Mouse (Mus musculus) natural killer cell, adult 2 months (primary cell): ENCODE data around the gene Flvcr2.
A peak's percentile ranks its signal among the peaks of the same experiment; 100 is the strongest.
"Not testable (repeated sequence)": the region's sequence is repeated elsewhere in the genome, so short reads cannot be mapped to it uniquely, and the experiment has no call there.

Experiments used
- DNase-seq, 2 experiments: peaks; one replicate each; pipeline ENCODE4 v3.0.0; 2022; ENCODE audit warnings: low spot score in 2 of 2

Gene Flvcr2

GRCm38 (mm10) chr12:85745827-85746695 lies at the start of gene Flvcr2:
Gene Flvcr2 (plus strand): TSS chr12:85746539.
- DNase-seq, result peak; percentile 10 to 24

DNA sequence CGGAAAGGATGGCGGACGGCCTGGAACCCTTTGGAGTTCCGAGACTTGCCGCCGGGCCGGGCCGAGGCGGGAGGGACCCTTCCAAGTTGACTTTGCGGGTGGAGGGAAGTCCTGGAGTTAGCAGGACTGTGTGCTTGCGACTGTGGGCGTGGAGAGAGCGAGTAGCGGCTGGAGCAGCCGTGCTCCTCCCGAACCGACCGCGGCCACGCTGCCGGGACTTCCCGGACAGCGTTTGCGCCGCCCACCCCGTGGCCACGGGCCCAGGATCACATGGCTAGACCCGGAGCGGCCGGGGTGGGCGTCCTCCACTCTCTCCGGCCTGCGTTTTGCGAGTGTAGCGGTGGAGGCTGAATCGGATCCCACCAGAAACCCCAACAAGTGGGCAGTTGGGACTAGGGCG lies 48.2 kb upstream of the Flvcr2 start:
- not testable (repeated sequence) for DNase-seq

- no peak for DNase-seq
Measured at GRCm38 (mm10) chr12:85700191-85700841, 46.0 kb upstream of the Flvcr2 start.

DNA sequence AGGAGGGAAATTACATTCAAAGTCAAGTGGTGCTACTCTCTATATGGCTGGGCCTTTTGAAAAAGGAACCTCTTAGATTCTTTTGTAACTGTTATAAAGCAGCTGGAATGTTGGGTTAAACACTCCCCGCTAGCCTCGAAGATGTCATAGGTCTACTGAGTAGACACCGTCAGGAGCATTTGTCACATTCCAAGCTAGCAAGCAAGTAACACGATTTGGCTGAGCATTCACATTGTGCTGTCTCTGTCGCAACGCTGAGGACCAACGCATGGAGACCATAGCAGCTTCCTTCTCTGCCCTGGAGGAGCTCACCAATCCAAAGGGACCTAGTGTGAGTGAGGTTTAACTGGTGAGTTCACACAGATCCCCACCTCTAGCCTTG lies 45.5 kb upstream of the Flvcr2 start:
- DNase-seq, result no peak

GRCm38 (mm10) chr12:85702166-85703055 lies 43.9 kb upstream of the Flvcr2 start:
- DNase-seq, result no peak

DNA sequence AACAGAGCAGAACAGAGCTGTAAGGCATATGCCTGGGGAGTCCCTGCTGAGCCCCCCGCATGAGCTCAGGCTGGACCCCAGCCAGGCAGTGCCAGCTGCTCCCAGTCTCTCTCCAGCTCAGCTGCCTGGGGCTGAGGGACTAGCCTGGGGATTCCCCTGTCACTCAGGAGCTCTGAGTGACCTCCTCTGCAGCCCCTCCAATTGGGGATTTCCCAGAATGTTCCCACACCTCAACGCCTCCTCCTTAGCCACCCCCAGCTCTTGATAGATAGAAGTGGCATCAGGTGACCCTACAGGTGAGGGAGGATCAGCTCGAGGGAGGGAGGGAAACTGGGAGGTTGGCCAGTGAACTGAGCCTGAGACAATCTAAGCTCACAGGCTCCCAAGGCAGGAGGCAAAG lies 42.8 kb upstream of the Flvcr2 start:
- peak in 1 of 2 experiments; percentile 11 for DNase-seq

GRCm38 (mm10) chr12:85704566-85704965 lies 41.8 kb upstream of the Flvcr2 start:
- peak; percentile 13 for DNase-seq

GRCm38 (mm10) chr12:85705002-85705830 lies 41.1 kb upstream of the Flvcr2 start:
- DNase-seq, result peak; percentile 79 to 80

GRCm38 (mm10) chr12:85705831-85706530 lies 40.4 kb upstream of the Flvcr2 start:
- no peak for DNase-seq

GRCm38 (mm10) chr12:85706906-85707305 lies 39.4 kb upstream of the Flvcr2 start:
- DNase-seq, result no peak

DNA sequence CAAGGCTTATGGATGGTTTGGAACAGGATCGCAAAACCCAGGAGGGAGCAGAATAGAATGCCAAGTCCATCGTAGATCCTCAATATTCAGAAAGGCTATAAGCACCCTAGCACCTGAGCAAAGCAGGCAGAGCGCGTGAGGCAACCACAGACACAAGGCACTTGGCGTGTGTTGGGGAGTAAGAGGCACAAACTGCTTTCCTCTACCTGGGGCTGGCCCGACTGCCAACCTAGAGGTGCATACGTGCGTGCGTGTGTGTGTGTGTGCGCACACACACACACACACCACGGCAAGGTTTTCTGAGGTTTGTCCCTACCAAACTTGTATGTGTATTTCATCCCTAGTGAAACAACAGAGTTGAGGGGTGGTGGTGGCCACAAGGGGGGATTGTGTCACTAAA lies 38.9 kb upstream of the Flvcr2 start:
- no peak for DNase-seq

DNA sequence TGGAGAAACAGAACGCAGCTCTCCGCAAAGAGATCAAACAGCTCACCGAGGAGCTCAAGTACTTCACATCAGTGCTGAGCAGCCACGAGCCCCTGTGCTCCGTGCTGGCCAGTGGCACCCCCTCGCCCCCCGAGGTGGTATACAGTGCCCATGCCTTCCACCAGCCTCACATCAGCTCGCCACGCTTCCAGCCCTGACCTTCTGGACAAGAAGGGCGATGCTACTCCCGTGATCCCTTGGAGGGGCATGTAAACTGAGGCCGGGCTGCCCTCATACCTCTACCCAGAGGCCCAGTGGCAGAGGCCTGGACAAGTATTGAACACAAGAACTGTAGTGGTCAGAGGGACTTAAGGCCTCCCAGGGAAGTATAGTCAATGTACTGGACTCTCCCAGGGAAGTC lies 37.8 kb upstream of the Flvcr2 start:
- no peak for DNase-seq

- peak in 1 of 2 experiments; percentile 48 for DNase-seq
Measured at GRCm38 (mm10) chr12:85710695-85711094, 35.6 kb upstream of the Flvcr2 start.

GRCm38 (mm10) chr12:85712587-85712986 lies 33.8 kb upstream of the Flvcr2 start:
- DNase-seq, result no peak

DNA sequence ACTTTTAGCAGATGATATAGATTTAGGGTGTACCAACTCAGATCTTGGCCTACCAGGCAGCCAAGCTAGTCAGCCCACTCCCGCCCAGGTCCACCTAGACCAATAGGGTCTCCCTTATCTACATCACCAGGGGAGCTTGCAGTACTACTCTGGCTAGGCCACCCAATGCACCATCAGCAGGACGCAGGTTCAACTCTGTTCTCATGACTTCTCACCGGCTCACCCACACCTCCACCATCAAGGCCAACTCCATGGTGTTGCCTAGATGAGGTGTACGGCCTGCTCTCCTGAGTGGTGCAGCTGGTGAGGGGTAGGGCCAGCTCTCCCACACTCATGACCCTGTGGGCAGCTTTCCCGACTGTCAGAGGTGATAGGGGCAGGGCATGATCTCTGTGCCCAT lies 32.2 kb upstream of the Flvcr2 start:
- no peak for DNase-seq

- no peak for DNase-seq
Measured at GRCm38 (mm10) chr12:85725306-85725705, 21.0 kb upstream of the Flvcr2 start.

DNA sequence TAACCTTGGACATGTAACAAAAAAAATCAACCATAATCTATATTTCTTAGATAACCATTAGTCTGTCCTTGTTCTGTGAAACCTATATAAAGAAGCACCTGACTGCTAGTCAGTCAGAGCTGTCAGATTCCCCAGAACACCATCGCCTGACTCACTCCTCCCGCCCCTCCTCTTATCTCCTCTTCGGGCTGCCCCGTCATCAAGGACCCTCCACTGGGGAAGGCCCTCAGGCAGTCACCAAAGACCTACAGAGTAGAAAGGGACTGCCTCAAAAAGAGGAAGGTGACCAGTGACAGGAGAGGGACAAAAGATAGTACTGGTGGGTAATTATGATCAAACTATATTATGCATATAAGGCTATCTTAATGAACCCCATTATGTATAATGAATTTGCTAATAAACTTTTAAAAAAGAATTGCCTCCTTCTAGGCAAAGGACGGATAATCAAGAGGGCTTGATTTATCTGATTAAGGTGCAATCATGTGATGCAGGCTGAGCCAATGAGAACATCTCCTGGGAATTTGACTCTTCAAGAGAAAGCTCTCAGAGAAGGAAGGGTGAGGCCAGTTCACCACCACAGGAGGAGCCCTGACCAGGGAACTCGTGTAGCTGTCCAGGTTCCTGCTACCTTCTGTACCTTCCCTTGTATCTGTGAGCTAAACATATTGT lies 19.5 kb upstream of the Flvcr2 start:
- no peak for DNase-seq

- DNase-seq, result no peak
Measured at GRCm38 (mm10) chr12:85728181-85728580, 18.2 kb upstream of the Flvcr2 start.

DNA sequence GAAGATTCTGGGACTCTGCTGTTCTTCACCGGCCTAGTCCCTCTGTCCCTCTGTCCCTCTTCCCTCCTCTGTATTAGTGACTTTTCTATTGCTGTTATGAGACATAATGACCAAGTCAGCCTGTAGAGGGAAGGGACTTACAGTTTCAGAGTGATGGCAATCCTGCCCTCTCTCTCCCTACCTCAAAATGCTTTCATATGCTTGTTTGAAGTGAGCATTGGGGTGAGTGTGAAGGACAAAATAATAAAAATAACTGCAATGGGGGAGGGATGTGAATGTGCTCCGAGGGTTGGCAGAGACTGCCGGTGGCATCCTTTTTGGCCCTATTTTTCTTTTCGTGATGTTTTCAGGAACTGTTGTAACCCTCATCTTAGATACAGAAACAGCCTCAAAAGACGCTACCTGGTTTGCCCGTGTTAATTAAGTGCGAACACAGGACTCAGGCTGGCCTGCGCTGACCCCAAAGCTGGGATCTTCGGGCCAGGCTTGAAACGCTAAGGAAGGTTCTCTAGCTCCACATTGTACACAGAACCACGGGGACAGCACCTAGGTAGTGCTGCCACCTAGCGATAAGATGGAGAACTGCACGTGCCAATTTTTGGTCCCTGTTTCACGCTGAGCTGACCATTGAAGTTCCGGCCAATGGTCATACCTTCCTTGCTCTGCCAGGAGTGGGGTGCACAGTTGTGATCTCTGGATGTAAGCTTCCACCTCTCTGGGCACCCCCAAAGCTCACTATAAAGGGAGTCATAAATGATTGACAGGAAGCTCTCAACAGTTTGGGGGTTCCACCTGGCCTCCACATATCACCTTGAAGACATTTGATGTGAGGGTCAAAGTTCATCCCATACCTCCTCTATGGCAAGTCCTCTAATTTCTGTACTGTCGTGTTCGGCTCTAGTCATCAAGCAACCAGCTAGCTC lies 17.1 kb upstream of the Flvcr2 start:
- DNase-seq, result peak; percentile 56 to 64
